11 mouse cellular contexts compared by ENCODE assay signal in the genomic region with DNA sequence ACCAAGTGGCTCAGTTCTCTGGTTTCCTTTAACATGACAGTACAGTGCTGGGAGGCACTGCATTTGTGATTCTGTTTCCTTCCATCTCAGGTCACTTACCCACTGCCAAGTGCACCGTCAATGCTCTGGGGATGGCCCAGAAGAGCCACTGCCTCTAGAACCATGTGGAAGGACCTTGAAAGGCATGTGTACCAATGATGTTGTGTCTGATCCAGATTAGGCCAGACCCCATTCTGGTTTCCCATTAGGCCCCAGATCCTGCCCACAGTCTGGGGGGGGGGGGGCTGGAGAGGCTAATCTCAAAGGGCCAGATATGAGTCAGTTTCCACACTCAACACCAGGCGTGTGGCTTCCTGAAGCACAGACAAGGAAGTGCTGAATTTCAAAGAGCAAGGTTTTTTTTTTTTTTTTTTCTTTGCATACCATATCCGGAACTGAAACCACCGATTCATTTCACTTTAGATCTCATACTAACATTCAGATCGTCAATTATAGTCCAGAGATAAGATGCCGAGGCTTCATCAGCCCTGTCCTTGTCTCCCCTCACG.
DNase-seq lines count a peak whose midpoint lies in the region; ATAC-seq and TF ChIP-seq lines count a peak whose summit lies in the region.
"Had no signal": no experiment of that assay in that cellular context is flagged by ENCODE, and none has a peak within 500 bp of the region (broad histone marks: within the 10 kb centered on the region; RNA-seq: fewer than 3 reads in every experiment).

No protein-coding gene starts in this region.

- no peak overlapping the region for H3K27ac ChIP-seq in lung, postnatal 0 days (ENCODE audit: low read length)
- H3K27ac ChIP-seq in macrophage = peak overlapping the region; percentile 81
- H3K27ac ChIP-seq in stomach, embryonic 16.5 days (ENCODE audit: low read length) = no peak overlapping the region; the same call in 1 of the 2 replicates
- H3K27ac ChIP-seq: embryonic facial prominence, embryonic 12.5 days; kidney, postnatal 0 days; neural tube, embryonic 15.5 days had no signal

- TF ChIP-seq EP300 in lung, postnatal 0 days (IDR thresholded peaks at IDR 0.05) = no peak

- peak; percentile 46; the same call in 1 of the 2 replicates for ATAC-seq in lung, postnatal 0 days
- ATAC-seq in stomach, embryonic 16.5 days (ENCODE audit: insufficient read depth, low FRiP score) = peak; percentile 71; the same call in 1 of the 2 replicates

- no peaks in the 10 kb centered on the region for H3K4me1 ChIP-seq in lung, postnatal 0 days (ENCODE audit: insufficient read depth, low read depth, low read length)
- H3K4me1 ChIP-seq in stomach, embryonic 16.5 days (ENCODE audit: control insufficient read depth, insufficient read depth, low read length) = no peaks in the 10 kb centered on the region; the same call in 1 of the 2 replicates
- H3K4me1 ChIP-seq: neural tube, embryonic 15.5 days had no signal

- H3K4me2 ChIP-seq in lung, postnatal 0 days (replicated peaks; ENCODE audit: low read depth, low read length) = no peak overlapping the region
- peak overlapping the region; percentile 34; the same call in 1 of the 2 replicates for H3K4me2 ChIP-seq in stomach, embryonic 16.5 days (ENCODE audit: low read depth, low read length)
- H3K4me2 ChIP-seq: embryonic facial prominence, embryonic 12.5 days; neural tube, embryonic 15.5 days had no signal

- no peaks in the 10 kb centered on the region for H3K27me3 ChIP-seq in lung, postnatal 0 days (replicated peaks; ENCODE audit: insufficient read depth, low read length)
- no peaks in the 10 kb centered on the region for H3K27me3 ChIP-seq in stomach, embryonic 16.5 days (ENCODE audit: control insufficient read depth, insufficient read depth, low read length)
- H3K27me3 ChIP-seq: embryonic facial prominence, embryonic 12.5 days; neural tube, embryonic 15.5 days had no signal

- WGBS in lung, postnatal 0 days = 25% methylated on average over 7 of the region's 7 CpGs
- WGBS in macrophage (ENCODE audit: missing documents) = 8% methylated on average over 7 of the region's 7 CpGs
- WGBS in stomach, embryonic 16.5 days = 34% methylated on average over 7 of the region's 7 CpGs

- H3K9me3 ChIP-seq in lung, postnatal 0 days (ENCODE audit: low read length) = no peaks in the 10 kb centered on the region
- no peaks in the 10 kb centered on the region for H3K9me3 ChIP-seq in stomach, embryonic 16.5 days (replicated peaks; ENCODE audit: control insufficient read depth, low read length)
- H3K9me3 ChIP-seq: embryonic facial prominence, embryonic 12.5 days; neural tube, embryonic 15.5 days had no signal

- DNase-seq in lung, postnatal 0 days (ENCODE audit: low spot score) = peak; percentile 42
- no peak for DNase-seq in lung, postnatal 10 days
- peak; percentile 62 for DNase-seq in c-Kit-positive CD71-negative TER-119-negative erythroid progenitor cells, embryonic 14.5 days (ENCODE audit: low read depth)
- DNase-seq in urinary bladder, postnatal 25 days (ENCODE audit: low spot score) = no peak
- no peak for DNase-seq in cerebellum, adult 18-20 months
- no peak for DNase-seq in frontal cortex, postnatal 36 days (ENCODE audit: low spot score in 2 of 2)

- no peak overlapping the region for H3K9ac ChIP-seq in lung, postnatal 0 days (replicated peaks; ENCODE audit: low read depth)
- no peak overlapping the region for H3K9ac ChIP-seq in stomach, embryonic 16.5 days (ENCODE audit: low read length)
- H3K9ac ChIP-seq: embryonic facial prominence, embryonic 12.5 days; neural tube, embryonic 15.5 days had no signal

- TF ChIP-seq CTCF in lung, postnatal 0 days (IDR thresholded peaks at IDR 0.05) = no peak

- H3K4me3 ChIP-seq in lung, postnatal 0 days (ENCODE audit: low read depth, low read length) = no peak overlapping the region
- no peak overlapping the region for H3K4me3 ChIP-seq in macrophage (ENCODE audit: inconsistent target)
- no peak overlapping the region for H3K4me3 ChIP-seq in stomach, embryonic 16.5 days (replicated peaks; ENCODE audit: low read length)
- H3K4me3 ChIP-seq: embryonic facial prominence, embryonic 12.5 days; neural tube, embryonic 15.5 days had no signal

- H3K36me3 ChIP-seq in lung, postnatal 0 days (ENCODE audit: insufficient read depth, low read length) = no peaks in the 10 kb centered on the region
- H3K36me3 ChIP-seq in macrophage (ENCODE audit: inconsistent target) = no peaks in the 10 kb centered on the region
- H3K36me3 ChIP-seq in stomach, embryonic 16.5 days (ENCODE audit: control insufficient read depth, insufficient read depth, low read length) = no peaks in the 10 kb centered on the region
- H3K36me3 ChIP-seq: embryonic facial prominence, embryonic 12.5 days; neural tube, embryonic 15.5 days had no signal

- no peaks in the 10 kb centered on the region for H3K79me2 ChIP-seq in macrophage (ENCODE audit: inconsistent target)

Comparison
In these comparisons a context has a peak if more than half of its experiments do, and no peak if none do; other contexts are left out.
1. DNase-seq: peak in lung, postnatal 0 days (single experiment) and c-Kit-positive CD71-negative TER-119-negative erythroid progenitor cells, embryonic 14.5 days (single experiment); none in lung, postnatal 10 days (single experiment), urinary bladder, postnatal 25 days (single experiment), cerebellum, adult 18-20 months (0 of 2) and frontal cortex, postnatal 36 days (0 of 2).